Mouse (Mus musculus) testis, postnatal 10 days (tissue): ENCODE data around the gene Hipk1.
"Not testable (repeated sequence)": the region's sequence is repeated elsewhere in the genome, so short reads cannot be mapped to it uniquely, and the experiment has no call there.

Source experiments
- DNase-seq: peaks from one replicate; pipeline ENCODE4 v3.0.0; 2021; ENCODE audit warnings: low spot score

Gene Hipk1

GRCm38 (mm10) chr3:103792566-103792965, 1.2 kb upstream of the Hipk1 start:
- DNase-seq, result no peak

- not testable (repeated sequence) for DNase-seq
Observed at GRCm38 (mm10) chr3:103792111-103792406, 696 bp upstream of the Hipk1 start.

GRCm38 (mm10) chr3:103790346-103791145, 817 bp downstream of the Hipk1 start:
- peak; percentile 68 for DNase-seq

- DNase-seq, result no peak
Observed at GRCm38 (mm10) chr3:103789891-103790345, 1.4 kb downstream of the Hipk1 start.

- no peak for DNase-seq
Observed at GRCm38 (mm10) chr3:103789096-103789495, 2.3 kb downstream of the Hipk1 start.

- no peak for DNase-seq
Observed at GRCm38 (mm10) chr3:103787225-103787624, 4.1 kb downstream of the Hipk1 start.

GRCm38 (mm10) chr3:103782844-103783609, 8.3 kb downstream of the Hipk1 start:
- no peak for DNase-seq

- no peak for DNase-seq
Observed at GRCm38 (mm10) chr3:103780777-103781176, 10.6 kb downstream of the Hipk1 start.

- no peak for DNase-seq
Observed at GRCm38 (mm10) chr3:103780271-103780670, 11.1 kb downstream of the Hipk1 start.

GRCm38 (mm10) chr3:103779183-103779582, 12.2 kb downstream of the Hipk1 start:
- no peak for DNase-seq

- DNase-seq, result no peak
Observed at GRCm38 (mm10) chr3:103778660-103779059, 12.7 kb downstream of the Hipk1 start.

- DNase-seq, result no peak
Observed at GRCm38 (mm10) chr3:103777940-103778339, 13.4 kb downstream of the Hipk1 start.

- no peak for DNase-seq
Observed at GRCm38 (mm10) chr3:103774009-103774408, 17.4 kb downstream of the Hipk1 start.

- DNase-seq, result no peak
Observed at GRCm38 (mm10) chr3:103773508-103773907, 17.9 kb downstream of the Hipk1 start.

- DNase-seq, result no peak
Observed at GRCm38 (mm10) chr3:103772846-103773245, 18.5 kb downstream of the Hipk1 start.

GRCm38 (mm10) chr3:103771531-103772130, 19.7 kb downstream of the Hipk1 start:
- peak; percentile 54 for DNase-seq

GRCm38 (mm10) chr3:103766789-103767188, 24.6 kb downstream of the Hipk1 start:
- DNase-seq, result no peak

- no peak for DNase-seq
Observed at GRCm38 (mm10) chr3:103759261-103759970, 31.9 kb downstream of the Hipk1 start.

- no peak for DNase-seq
Observed at GRCm38 (mm10) chr3:103758456-103758855, 32.9 kb downstream of the Hipk1 start.

- DNase-seq, result peak; percentile 7
Observed at GRCm38 (mm10) chr3:103756920-103757319, 34.4 kb downstream of the Hipk1 start.

GRCm38 (mm10) chr3:103755351-103755750, 36.0 kb downstream of the Hipk1 start:
- DNase-seq, result peak; percentile 4

GRCm38 (mm10) chr3:103751558-103751957, 39.8 kb downstream of the Hipk1 start:
- DNase-seq, result no peak
